Mouse (Mus musculus) adrenal gland, adult 8-10 months (tissue): ENCODE results near the gene Plg. TPM values are rescaled to one million over a fixed set of nuclear protein-coding genes. Genes with fewer than 3 reads are reported as not detected.

Experiments used
- DNase-seq: peaks from one replicate; pipeline ENCODE4 v3.0.0; 2022
- total RNA-seq, 4 experiments: library from RNA; stranded (reverse); gene quantifications; 2 replicates each; pipeline ENCODE4 v1.2.4; 2022

The Plg gene
- total RNA-seq, 4 experiments from 2014 or later = 0.21 to 0.78 (median 0.49) TPM; not detected in 1

DNA sequence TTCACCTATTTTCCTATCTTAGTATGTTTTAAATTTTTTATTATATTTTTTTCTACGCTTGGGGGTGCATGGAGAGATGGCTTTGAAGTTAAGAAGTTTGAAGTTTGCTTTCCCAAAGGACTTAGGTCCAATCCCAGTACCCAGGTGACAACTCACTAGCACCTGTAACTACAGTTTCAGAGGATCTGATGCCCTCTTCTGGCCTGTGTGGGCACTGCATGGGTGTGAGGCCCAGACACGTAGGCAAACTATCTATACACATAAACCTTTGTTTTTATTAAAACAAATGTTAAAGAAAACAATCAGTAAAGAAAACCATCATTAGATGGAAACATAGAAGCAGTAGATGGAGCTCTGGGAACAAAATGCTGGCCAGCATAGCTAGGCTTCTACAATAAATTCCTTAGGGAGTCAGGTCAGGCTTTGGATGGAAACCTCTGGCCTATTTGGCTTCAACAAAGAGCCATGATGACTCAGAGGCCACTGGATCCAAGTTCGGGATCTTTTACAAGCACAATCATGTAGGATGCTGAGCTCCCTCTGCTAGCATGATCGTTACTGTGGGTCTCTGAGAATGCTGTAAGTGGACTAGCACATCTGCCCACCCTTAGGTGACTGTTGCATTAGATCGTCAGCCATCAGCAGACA lies 76.9 kb downstream of the Plg start:
- DNase-seq = no peak

DNA sequence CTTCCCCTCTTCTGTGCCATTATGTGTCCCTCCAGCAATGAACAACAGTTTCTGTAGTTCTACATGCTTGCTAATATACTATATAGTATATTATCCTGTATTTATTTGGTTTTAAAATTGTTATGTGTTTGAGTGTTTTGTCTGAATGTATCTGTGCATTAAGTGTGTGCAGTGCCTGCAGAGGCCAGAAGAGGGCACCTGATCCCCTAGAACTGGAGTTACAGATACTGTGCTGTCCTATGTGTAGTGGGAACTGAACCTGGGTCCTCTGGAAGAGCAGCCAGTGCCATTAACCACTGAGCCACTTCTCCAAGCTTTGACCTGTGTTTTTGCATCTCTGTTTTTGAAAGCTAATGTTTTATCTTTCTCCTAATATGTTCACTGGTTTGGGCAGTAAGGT lies 82.8 kb downstream of the Plg start:
- no peak for DNase-seq

DNA sequence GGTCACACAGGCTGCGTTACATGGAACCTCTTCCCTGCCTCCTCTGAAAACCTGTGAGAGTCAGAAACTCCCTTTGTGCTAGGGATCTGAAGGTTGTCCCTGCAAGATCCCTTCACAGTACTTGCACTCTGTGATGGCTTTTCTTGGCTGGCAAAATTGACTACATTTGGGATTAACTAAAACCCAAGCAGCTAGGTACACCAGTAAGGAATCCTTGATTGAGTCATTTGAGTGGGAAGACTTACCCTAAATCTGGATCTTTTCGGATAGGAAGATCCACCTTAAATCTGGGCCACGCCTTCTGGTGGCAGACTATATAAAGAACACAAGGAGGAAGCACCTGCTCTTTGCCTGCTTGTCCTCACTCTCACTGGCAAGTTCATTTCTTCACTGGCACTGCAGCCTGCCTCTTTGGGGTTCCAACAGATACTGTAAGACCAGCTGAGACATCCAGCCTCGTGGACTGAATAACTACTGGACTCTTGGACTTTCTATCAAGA lies 88.1 kb downstream of the Plg start:
- DNase-seq = no peak

DNA sequence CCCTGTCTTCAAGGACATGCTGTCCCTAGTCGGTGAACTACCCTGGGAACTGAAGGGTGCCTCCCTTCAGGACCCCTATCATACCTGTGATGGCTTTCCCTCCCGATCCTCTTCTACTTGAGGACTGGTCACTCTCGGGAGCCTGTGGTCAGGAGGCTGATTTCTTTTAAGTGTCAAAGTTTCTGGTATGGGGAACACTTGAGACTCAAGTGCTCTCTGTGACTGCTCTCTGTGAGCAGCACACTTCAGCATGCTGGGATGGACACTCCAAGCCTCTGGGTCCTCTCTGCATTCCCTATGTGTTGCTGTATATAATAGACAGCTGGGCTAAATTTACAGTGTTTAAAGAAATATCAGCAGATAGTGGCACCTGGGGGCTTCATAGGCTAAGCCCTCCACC lies 89.2 kb downstream of the Plg start:
- no peak for DNase-seq

DNA sequence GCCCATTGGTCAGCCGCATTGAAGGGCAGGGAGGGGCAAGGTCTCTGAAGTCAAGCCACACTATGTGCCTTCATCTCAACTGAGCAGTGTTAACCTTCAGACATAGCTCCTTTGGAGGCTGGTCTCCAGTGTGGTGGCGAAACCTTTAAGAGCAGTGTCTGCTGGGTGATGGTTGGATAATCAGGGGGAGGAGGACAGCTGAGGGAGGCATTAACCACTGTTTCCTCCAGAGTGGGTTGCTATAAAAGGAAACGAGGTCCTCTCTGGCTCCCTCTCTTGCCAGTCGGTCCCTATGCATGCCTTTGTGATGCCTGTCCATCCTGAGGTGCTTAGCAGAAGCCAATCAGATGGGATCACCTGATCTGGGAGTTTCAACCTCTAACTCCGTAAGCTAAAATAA lies 90.3 kb downstream of the Plg start:
- DNase-seq = no peak

Other genes with a start within 250 kb of the Plg start
- 10 to 100 TPM; 25.3 to 39.6 (median 34.3) TPM for gene Map3k4, start 59.8 kb upstream of the Plg start, total RNA-seq
- gene Slc22a3, start 129.1 kb downstream of the Plg start, total RNA-seq = 10 to 100 TPM in 1 of 4 experiments, 1 to 10 TPM in 3; 2.5 to 12.0 (median 4.0) TPM
- under 1 TPM in 2 of 4 experiments, not detected in 2; 0.16 to 0.24 TPM for gene Slc22a2, start 205.5 kb downstream of the Plg start, total RNA-seq